Mouse (Mus musculus) liver, embryonic 11.5 days (tissue): Measurements from ENCODE around the gene Gm21762. TPM values are rescaled to one million over a fixed set of nuclear protein-coding genes. Genes with fewer than 3 reads are reported as not detected.
A peak's percentile ranks its signal among the peaks of the same experiment; 100 is the strongest.
"Not testable (repeated sequence)": the region's sequence is repeated elsewhere in the genome, so short reads cannot be mapped to it uniquely, and the experiment has no call there.

Experiments used
- ATAC-seq: fragments of 200-750 bp; cut with Nextera tagmentation; replicated peaks from 2 replicates; pipeline ENCODE4 v1.8.0; 2017; ENCODE audit warnings: moderate number of reproducible peaks, mild to moderate bottlenecking, moderate TSS enrichment, moderate library complexity; ENCODE audit not compliant: low FRiP score
- DNase-seq: peaks from one replicate; pipeline ENCODE4 v3.0.0-alpha.2; 2017; ENCODE audit warnings: low spot score
- H3K27ac ChIP-seq: fragments of 300-500 bp; sonication (generic); 2 replicates; pipeline ENCODE4 v1.5.1; 2014; ENCODE audit warnings: mild to moderate bottlenecking, low read depth, low read length, control low read depth
- H3K27me3 ChIP-seq: fragments of 300-500 bp; sonication (generic); replicated peaks from 2 replicates; pipeline ENCODE4 v1.6.1; 2014; ENCODE audit warnings: low read length, mixed read lengths; ENCODE audit not compliant: control insufficient read depth, insufficient read depth
- H3K36me3 ChIP-seq: fragments of 300-500 bp; sonication (generic); 2 replicates; pipeline ENCODE4 v1.6.1; 2014; ENCODE audit warnings: mild to moderate bottlenecking, low read length, moderate library complexity, mixed read lengths; ENCODE audit not compliant: control insufficient read depth, insufficient read depth
- H3K4me1 ChIP-seq: fragments of 300-500 bp; sonication (generic); replicated peaks from 2 replicates; pipeline ENCODE4 v1.6.1; 2014; ENCODE audit warnings: low read length, mixed read lengths; ENCODE audit not compliant: control insufficient read depth, insufficient read depth
- H3K4me2 ChIP-seq: fragments of 300-500 bp; sonication (generic); 2 replicates; pipeline ENCODE4 v1.6.1; 2014; ENCODE audit warnings: mild to moderate bottlenecking, control low read depth, moderate library complexity
- H3K4me3 ChIP-seq: fragments of 300-500 bp; sonication (generic); 2 replicates; pipeline ENCODE4 v1.5.1; 2014; ENCODE audit warnings: low read depth, low read length, control low read depth
- H3K9ac ChIP-seq: fragments of 300-500 bp; sonication (generic); 2 replicates; pipeline ENCODE4 v1.6.1; 2014; ENCODE audit warnings: low read depth, low read length, control low read depth
- H3K9me3 ChIP-seq: fragments of 300-500 bp; sonication (generic); 2 replicates; pipeline ENCODE4 v1.6.1; 2016; ENCODE audit warnings: low read length, inconsistent platforms, mixed read lengths; ENCODE audit not compliant: control insufficient read depth
- WGBS: fragments of 180-500 bp; shearing (Covaris S2); extraction: QIAGEN DNeasy Blood & Tissue Kit; methylation state at CpG from one replicate; pipeline ENCODE4 v1.1.7; 2014; 5-methylcytosine and 5-hydroxymethylcytosine counted together
- polyA plus RNA-seq: library from polyadenylated mRNA; unstranded; fragments of >200 nt; fragmentation: Nextera tagmentation; extraction: Ambion mirVana; gene quantifications from 2 replicates; pipeline ENCODE4 v1.2.1, GENCODE M21; 2014

Gene Gm21762
- not detected in 2 replicates for polyA plus RNA-seq

DNA sequence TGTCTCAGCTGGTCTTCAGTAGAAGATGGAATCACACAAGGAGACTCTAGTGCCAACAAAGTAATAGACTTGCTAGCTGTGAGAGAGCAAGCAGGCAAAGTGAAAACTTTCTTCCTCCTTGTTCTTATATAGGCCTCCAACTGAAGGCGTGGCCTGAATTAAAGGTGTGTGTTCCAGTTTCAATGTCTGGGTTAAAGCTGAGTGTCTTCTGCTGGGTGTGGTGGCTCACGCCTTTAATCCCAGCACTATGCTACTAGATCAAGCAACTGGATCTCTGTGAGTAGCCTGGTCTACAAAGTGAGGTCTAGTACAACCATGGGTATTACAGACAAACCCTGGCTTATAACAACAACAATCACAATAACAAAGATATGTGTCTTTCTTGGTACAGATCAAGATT lies at the start of gene Gm21762:
Gene Gm21762, minus strand, starts transcription at position 101 of the 400 bp plus-strand sequence.
- H3K4me3 ChIP-seq, ATAC-seq, H3K9me3 ChIP-seq, H3K4me2 ChIP-seq, H3K27me3 ChIP-seq, H3K27ac ChIP-seq, H3K4me1 ChIP-seq, DNase-seq, H3K9ac ChIP-seq, H3K36me3 ChIP-seq: not testable (repeated sequence)
- WGBS = no CpG with 5 or more reads among the region's 2 CpGs

GRCm38 (mm10) chr13:120262870-120263269 lies 47.1 kb upstream of the Gm21762 start, which contains the start of gene AF067061:
Gene AF067061 (plus strand): TSS chr13:120263114.
- not testable (repeated sequence) for ATAC-seq, H3K27me3 ChIP-seq, H3K4me2 ChIP-seq, H3K27ac ChIP-seq, H3K9ac ChIP-seq, H3K9me3 ChIP-seq, H3K36me3 ChIP-seq, DNase-seq, H3K4me3 ChIP-seq, H3K4me1 ChIP-seq
- WGBS = 78% methylated on average over 2 of the region's 2 CpGs

- not testable (repeated sequence) for H3K4me1 ChIP-seq, H3K27me3 ChIP-seq, ATAC-seq, H3K9ac ChIP-seq, H3K36me3 ChIP-seq, H3K27ac ChIP-seq, DNase-seq, H3K9me3 ChIP-seq, H3K4me2 ChIP-seq, H3K4me3 ChIP-seq
- WGBS = 76% methylated on average over 3 of the region's 3 CpGs
Measured at GRCm38 (mm10) chr13:120259718-120260117, 44.0 kb upstream of the Gm21762 start.

- H3K27ac ChIP-seq, DNase-seq, H3K9me3 ChIP-seq, H3K4me2 ChIP-seq, H3K4me1 ChIP-seq, H3K27me3 ChIP-seq, ATAC-seq, H3K36me3 ChIP-seq, H3K9ac ChIP-seq, H3K4me3 ChIP-seq: not testable (repeated sequence)
- WGBS = 81% methylated on average over 3 of the region's 3 CpGs
Measured at GRCm38 (mm10) chr13:120258817-120259658, 43.3 kb upstream of the Gm21762 start.

DNA sequence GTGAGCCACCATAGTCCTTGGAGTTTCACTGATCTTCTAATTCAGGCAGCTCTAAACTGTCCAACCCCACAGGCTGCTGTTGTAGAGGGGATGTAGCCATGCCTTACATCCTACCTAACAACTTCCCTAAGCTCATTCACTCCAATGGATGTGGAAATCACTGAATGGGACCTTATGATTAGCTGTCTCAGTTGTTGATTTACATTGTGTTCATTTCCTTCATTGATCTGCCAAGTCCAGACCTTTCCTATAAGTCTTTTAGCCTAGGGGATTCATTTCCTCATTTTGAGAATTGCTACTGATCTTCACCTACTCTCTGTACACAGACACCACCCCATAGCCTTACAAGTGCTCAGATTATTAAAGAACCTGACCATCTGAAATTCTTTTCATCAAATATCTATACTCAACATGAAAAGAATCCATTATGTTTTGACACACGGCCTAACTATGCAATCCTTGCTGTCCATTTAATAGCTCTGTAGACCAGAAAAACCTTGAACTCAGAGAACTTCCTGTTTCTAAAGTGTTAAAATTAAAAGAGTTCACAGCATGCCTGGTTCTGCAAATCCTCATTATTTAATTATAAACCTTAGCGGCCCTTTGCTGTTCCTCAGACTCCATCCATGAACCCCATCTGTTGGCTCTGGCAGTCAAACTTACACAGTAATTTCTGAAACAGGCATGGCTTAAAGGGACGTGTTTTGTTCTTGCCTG lies 35.6 kb upstream of the Gm21762 start:
- H3K9me3 ChIP-seq, H3K4me2 ChIP-seq, DNase-seq, H3K4me3 ChIP-seq, H3K9ac ChIP-seq, H3K27ac ChIP-seq, H3K4me1 ChIP-seq, H3K36me3 ChIP-seq, ATAC-seq, H3K27me3 ChIP-seq: not testable (repeated sequence)
- WGBS = 88% methylated on average over 2 of the region's 3 CpGs

DNA sequence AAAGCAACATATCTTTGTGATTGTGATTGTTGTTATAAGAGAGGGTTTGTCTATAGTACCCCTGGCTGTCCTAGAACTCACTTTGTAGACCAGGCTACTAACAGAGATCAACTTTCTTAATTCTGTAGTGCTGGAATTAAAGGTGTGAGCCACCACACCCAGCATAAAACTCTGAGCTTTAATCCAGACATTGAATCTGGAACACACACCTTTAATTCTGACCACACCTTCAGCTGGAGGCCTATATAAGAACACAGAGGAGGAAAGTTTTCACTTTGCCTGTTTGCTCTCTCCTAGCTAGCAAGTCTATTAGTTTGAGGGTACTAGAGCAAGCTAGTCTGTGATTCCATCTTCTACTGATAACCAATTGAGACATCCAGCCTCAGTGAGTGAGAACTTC lies 23.1 kb upstream of the Gm21762 start, which contains the start of gene Gm21731:
Gene Gm21731, plus strand, starts transcription at position 301 of the 400 bp plus-strand sequence.
- not testable (repeated sequence) for ATAC-seq, H3K4me2 ChIP-seq, H3K27me3 ChIP-seq, H3K9me3 ChIP-seq, H3K27ac ChIP-seq, H3K4me3 ChIP-seq, H3K4me1 ChIP-seq, DNase-seq, H3K9ac ChIP-seq, H3K36me3 ChIP-seq

DNA sequence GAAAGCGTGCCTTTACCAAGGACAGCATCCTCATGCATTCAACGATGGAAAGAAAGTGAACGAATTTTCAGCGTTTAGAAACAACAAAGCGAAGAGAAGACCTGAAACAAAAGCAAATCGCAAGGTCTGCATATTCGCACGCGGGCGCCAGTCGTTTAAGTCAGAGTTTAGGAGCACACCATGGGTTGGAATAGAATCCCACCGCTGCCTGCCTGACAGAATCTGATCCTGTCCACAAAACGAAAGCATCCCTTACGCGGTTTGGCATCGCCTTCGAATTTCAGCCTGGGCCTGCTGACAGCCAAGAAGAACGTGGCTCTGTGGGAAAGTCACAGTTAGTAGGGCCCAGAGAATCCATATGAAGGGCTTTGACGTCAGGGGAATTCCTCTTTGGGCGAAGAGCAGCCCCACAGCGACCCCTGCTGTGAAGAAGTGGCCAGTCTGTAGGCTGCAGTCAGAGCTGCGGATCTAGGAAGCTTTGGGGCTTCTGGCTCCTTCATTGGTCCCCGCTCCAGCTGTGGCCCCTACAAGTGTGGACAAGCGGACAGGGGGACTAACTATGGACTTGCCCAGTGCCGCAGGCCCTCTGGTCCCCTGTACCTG lies 16.8 kb upstream of the Gm21762 start:
- H3K4me3 ChIP-seq, H3K9ac ChIP-seq, ATAC-seq, H3K4me1 ChIP-seq, H3K9me3 ChIP-seq, H3K36me3 ChIP-seq, H3K27me3 ChIP-seq, H3K27ac ChIP-seq, DNase-seq, H3K4me2 ChIP-seq: not testable (repeated sequence)
- 73% methylated on average over 13 of the region's 25 CpGs for WGBS

- not testable (repeated sequence) for H3K4me2 ChIP-seq, H3K36me3 ChIP-seq, H3K9ac ChIP-seq, H3K9me3 ChIP-seq, DNase-seq, H3K27ac ChIP-seq, H3K4me1 ChIP-seq, H3K27me3 ChIP-seq, H3K4me3 ChIP-seq
- 94% methylated on average over 15 of the region's 17 CpGs for WGBS
- peak; percentile 36; the same call in 1 of the 2 replicates for ATAC-seq
Measured at GRCm38 (mm10) chr13:120231798-120232197, 16.1 kb upstream of the Gm21762 start.
